Mouse (Mus musculus) forelimb bud, embryonic 11.5 days (tissue): Measurements from ENCODE around the gene Hist4h4.

Experiments
- DNase-seq: peaks from one replicate; pipeline ENCODE4 v3.0.0-alpha.2; 2012; ENCODE audit warnings: low read depth, low spot score

Gene Hist4h4

DNA sequence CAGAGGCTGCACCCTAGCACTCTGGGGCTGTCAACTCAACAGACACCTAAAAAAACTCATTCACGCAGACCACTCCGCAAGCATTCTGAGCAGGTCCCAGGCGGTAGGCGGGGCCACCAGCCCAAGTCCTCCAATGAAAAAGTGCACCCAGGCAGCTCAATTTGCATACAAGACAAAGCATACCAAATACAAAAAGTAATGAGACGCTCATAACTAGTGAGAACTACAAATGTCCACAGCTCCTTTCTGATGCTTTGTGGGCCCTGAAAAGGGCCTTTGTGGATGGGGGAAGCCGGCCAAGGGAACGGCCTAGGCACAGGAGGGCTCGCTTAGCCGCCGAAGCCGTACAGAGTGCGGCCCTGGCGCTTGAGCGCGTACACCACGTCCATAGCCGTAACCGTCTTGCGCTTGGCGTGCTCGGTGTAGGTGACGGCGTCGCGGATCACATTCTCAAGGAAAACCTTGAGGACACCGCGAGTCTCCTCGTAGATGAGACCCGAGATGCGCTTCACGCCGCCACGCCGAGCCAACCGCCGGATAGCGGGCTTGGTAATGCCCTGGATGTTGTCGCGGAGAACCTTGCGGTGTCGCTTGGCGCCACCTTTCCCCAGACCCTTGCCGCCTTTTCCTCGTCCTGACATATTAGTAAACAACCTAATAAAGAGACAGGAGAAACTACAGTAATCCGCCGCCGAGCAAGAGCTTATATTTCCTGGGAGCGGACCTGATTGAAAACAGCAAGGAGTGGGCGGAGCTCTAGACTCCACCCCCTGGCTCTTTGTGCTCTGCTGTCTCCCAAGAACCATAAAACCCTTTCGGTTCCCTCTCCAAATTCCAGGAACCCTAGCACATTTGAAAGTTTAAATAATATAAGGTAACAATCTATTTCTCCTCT lies at the start of gene Hist4h4:
Gene Hist4h4, minus strand, starts transcription at position 677 of the 895 bp plus-strand sequence.
- peak; percentile 99 for DNase-seq

DNA sequence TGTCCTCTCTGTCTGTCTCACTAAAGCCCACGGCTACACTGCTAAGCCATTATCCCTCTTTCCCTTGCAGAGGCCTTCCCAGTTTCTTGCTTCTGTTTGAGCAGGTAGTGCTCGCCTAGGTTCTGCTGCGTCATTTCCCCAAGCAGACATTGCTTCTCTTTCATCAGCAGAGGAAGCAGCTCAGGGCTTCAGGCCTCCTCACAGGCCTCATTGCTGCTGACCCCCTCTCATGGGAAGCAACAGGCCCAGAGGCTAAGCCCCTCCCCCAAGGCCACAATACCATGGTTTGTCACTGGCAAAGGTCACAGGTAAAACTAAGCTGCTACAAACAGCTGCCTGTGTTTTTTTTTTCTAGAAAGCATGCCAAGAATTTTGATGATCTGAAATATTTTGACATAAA lies 48.5 kb upstream of the Hist4h4 start:
- DNase-seq, result peak; percentile 55

DNA sequence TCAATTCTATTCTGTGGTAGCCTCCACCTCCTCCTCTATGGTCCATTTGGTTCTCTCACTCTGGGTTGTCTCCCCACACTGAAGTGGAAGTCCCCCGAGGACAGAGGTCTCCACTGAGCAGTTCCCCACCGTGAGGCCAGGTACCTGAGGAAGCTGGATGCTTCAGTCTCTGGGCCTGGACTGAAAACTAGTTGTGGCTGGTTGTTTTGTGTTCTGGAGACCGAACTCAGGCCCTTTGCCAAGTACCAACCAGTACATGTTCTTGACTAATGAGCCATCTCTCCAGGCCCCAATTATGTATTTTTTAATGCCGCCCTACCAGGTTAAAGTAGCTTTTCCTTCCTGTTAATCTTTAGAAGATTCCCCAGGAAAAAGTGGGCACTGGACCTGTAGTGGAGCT lies 48.1 kb upstream of the Hist4h4 start:
- DNase-seq, result no peak

DNA sequence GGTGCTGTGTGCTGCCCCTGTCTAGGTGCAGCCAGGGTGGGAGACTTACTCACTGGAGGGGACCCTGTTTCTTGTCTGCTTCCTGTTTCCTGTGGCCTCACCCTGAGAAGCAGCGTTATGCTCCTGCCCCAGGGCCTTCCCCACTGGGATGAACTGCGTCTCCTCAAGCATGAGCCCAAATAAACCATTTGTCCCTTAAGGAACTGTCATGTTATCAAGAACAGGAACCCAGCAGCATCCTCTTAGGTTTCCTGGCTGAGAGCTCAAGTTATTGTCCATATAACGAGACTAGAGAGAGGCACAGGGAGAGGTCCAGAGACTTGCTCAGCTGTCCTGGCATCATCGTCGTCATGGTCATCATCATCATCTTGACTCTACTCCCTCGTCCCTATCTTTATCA lies 46.1 kb upstream of the Hist4h4 start:
- no peak for DNase-seq

DNA sequence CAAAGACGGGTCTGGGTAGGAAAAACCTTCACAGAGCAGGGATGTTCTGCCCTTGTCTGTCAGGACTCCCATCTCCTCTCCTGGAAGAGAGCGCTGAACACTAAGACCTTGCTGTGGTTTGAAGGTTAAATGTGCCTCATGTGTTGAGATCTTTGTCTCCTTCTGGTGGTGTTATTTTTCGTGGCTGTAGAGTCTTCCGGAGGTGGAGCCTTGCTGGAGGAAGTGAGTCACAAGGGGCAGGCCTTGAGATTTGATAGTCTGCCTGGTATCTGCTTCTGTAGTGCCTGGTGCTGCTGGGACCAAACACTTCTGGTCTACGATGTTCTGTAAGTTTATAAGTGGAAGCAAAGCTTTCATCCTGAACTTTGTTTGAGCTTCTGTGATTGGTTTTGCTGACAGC lies 44.8 kb upstream of the Hist4h4 start:
- no peak for DNase-seq

DNA sequence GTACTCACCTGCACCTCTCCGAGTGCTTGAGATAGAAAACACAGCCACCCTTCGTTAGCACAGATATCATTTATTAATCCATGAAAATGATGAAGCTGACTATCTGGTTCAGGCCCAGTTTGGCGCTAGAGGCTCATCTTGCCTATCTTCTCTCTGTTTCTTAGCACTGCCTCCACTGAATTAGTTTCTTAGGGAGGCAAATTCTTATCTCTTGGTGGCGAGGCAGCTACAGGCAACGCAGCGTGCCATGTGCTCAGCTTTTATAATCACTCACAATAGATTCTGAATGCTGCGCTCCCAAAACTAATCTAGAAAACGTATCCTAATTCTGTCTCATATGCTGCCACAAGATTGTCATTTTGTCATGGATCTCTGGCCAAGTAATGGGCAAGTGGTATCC lies 44.2 kb upstream of the Hist4h4 start:
- no peak for DNase-seq

DNA sequence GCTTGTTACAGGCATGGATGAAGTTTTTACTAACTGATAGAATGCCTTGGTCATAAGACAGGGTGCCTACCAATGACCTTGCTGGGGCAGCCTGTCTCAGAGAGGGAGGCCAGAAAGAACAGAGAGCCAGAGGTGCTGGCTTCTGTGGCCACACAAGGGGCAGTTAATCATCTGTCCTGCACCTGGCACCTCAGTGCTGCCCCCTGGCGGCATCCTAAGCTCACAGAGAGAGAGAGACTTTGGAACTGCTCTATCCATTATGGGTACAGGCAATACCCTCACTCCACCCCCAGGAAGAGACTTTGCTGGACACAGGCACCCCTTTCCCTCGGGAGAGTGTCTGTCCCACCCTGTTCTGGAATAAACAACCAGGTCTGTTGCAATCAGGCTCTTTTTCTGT lies 43.6 kb upstream of the Hist4h4 start:
- DNase-seq, result no peak

DNA sequence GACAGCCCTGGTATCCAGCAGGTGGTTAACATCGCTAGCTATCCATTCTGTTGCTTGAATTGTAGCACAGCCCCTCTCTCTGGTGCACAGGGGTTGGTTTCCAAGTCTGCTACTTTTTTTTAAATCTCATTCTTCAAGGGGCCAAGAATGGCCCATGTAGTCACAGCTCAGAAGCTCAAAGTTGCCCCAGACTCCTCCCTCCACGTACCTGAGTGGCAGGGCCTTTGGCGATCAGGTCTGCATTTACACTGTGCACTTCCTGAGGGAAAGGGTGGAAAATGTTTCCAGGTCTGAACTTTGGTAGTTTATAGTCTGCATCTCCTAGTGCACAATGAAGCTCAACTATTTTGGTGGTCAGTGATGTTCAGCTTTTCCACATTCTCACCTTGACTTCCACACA lies 43.1 kb upstream of the Hist4h4 start:
- no peak for DNase-seq

DNA sequence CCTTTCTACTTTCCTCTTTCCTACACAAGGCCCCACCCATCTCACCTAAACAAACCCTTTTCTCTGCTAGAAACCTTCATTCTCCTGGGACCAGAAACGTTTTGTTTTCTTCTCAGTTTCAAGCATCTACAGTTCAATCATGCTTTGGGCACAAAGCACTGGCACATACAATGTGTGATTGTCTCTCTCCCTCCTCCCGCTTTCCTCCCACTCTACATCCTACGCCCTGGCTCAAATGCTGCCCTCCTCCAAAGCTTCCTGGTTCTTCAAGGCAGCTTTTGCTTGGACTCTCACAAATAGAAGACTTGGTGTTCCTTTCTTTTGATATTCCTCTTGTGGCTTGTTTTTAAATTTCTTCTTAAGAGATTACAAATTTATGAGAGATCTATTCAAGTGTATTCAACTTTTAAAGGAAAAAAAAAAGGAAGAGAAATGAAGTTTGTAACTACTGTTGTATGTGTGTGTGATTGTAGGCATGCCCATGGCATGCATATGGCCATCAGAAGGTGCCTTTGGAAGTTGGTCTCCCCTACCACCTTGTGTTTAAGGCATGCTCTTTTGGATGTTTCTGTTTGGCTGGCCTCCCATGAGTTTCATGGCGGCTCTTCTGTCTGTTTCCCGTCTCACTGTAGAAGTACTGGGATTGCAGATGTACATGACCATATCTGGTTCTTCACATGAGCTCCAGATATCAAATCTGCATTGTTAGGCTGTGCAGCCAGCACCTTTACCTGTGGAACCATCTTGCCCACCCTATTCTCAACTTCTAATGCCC lies 41.7 kb upstream of the Hist4h4 start:
- no peak for DNase-seq

DNA sequence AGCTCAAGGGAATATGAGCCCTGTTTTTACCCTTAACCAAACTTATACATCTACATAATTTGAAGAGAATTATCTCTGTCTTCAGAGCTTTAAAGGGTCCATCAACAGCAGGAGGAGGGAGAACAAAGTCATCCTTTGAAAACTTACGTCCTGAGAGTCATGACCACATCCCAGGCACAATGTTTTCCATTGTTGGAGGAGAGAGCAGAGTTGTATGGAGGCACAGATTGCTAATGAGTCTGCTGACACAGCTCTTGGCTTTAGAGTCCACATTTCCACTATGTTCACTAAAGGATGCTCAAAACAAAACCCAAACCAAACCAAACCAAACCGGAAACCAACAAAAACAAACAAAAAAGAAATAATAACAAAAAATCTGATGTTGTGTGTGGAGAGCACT lies 40.7 kb upstream of the Hist4h4 start:
- no peak for DNase-seq

DNA sequence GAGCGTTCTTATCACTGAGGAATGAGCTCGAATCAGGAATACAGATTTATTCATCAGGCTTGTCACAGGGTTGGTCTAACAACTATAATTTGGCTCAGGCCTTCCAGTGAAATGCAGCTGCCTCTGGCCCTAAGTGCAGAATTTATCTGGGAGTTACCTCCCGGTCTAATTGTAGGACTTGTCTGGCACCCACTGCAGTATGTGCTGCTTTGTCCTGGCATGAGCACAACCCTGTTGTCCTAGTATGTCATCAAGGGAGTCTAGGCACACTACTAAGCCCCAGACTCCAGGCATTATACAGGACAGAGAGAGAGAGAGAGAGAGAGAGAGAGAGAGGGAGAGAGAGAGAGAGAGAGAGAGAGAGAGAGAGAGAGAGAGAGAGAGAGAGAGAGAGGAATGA lies 33.1 kb upstream of the Hist4h4 start:
- no peak for DNase-seq

DNA sequence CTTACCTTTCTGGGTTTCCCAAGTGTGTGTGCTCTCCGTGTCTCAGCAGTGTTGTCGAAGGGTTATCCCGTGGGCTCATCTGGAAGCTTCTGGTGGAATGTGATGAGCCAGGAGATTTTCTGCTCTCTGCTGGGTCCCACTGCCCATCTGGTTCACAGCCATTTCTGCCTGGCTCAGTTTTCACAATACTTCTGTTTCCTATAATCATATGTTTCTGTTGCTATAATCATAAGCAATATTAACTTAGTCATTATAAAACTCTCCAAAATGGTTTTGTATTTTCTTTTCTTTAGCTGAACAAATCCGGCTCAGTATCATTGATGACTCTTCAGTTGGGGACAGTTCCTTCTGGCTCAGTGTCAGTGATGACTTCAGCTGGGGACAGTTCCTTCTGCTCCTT lies 31.1 kb upstream of the Hist4h4 start, which contains the start of gene Smco3:
Gene Smco3, minus strand, starts transcription at position 101 of the 400 bp plus-strand sequence.
- DNase-seq, result no peak

DNA sequence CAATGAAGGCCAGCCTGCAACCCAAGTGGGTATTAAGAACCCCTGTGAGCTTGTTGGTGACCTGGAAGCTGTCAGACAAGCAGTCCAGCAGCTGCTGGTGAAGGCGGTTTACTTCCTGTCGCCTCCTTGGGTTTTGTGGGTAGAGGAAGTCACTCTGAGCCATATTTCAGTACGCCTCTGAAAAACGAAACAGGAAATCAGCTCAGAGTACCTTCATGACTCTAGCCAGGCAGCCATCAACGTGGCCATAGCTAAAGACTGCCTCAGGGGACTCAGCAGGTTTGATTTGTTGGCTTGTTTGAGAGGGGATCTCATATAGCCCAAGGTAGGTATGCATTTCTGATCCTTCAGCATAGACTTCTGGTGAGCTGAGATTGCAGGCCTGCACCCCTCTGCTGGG lies 27.5 kb upstream of the Hist4h4 start:
- no peak for DNase-seq

DNA sequence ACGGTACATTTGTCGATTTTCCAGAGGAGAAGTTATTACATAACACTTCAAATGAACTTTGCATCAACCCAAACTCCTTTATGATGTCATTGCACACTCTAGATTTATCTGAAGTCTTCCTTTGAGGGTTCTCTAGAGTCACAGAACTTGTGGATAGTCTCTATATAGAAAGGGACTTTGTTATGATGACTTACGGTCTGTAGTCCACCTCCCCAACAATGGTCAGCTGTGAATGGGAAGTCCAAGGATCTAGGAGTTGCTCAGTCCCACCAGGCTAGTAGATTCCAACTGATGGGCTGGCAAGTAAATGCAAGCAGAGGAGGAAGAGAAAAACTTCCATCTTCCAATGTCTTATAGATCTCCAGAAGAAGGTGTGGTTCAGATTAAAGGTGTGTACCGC lies 24.5 kb upstream of the Hist4h4 start:
- no peak for DNase-seq

DNA sequence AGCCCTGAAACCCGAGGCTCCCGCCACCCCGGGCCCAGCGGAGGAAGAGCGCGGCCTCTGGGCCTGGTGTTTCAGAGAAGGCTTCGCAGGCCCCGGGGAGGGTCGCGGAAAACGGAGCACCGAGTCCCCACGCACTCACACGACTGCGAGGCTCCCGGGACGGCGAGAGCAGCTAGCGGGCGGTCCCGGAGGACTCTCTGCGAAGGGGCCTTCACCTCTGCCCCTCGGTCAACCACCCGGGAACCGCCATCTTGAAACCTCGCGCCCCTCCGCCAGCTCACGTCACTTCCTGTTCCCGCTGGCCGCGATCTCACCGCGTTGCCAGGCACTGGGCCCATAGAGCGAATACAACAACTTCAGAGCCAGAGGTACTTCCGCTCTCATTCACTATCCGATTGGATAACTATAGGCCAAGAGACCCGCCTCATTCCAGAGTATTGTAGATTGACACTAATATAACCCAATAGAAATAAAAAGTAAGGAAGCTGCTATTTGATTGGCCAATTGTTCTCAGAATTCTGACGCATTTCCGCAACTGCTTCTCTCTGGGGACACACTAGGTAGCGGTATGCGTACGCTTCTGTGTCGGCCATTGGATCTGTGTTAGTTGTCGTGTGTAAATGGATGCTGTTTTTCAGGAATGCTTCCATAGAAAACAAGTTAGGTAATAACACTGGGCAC lies 23.8 kb upstream of the Hist4h4 start, which contains the start of gene Wbp11:
Gene Wbp11, minus strand, starts transcription at position 353 of the 681 bp plus-strand sequence.
- peak; percentile 97 for DNase-seq

DNA sequence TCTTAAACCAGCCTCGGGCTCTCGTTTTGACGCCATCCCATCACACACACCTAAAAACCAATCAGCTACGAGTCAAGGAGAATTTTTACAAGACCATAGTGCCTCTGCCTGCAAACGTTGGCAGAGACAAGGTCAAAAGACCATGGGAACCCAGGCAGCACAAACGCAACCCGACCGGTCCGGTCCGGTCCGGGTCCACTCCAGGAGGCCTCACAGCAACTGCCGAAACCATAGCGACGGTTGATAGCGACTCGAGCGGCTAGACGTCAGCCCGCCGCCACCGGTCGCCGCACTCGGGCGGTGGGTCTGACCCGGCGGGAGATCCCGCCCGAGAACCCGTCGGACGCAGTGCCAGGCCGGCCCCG lies 23.3 kb upstream of the Hist4h4 start, which contains the start of gene BC049715:
Gene BC049715, plus strand, starts transcription at position 111 of the 365 bp plus-strand sequence.
- no peak for DNase-seq

DNA sequence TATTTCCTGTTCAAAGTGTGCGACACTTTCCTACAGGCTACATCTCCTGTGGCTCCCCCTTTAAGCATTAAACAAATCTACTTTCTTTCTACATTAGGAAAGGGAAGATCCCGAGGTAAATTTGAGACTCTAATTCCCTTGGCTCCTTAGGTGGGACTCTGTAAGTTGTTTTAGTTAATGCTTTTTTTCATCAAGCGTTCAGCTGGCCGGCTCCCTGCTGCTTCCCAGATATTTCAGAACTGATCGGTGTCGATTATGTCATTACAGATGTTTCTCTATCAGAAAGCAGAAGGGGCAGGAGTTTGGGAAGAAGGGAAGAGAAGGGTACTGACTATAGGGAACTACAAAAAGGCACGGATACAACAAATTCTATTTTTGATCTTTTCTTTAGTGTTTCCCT lies 22.9 kb upstream of the Hist4h4 start:
- no peak for DNase-seq

DNA sequence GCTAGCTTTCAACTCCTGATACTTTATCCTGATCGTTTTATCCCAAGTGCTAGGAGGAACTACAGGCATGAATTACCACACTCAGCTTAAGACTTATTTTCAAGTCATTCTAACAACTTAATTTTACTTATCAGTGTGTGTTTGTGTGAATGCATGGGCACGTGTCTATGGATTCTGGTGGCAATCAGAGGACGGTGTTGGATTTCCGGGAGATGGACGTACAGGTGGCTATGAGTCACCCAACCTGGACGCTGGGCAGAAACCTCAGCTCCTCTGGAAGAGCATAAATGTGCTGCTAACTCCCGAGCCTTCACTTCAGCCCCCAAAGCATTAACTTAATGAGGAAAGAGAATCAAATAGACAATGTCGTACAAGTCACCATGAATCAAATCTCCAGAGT lies 20.8 kb upstream of the Hist4h4 start:
- no peak for DNase-seq

DNA sequence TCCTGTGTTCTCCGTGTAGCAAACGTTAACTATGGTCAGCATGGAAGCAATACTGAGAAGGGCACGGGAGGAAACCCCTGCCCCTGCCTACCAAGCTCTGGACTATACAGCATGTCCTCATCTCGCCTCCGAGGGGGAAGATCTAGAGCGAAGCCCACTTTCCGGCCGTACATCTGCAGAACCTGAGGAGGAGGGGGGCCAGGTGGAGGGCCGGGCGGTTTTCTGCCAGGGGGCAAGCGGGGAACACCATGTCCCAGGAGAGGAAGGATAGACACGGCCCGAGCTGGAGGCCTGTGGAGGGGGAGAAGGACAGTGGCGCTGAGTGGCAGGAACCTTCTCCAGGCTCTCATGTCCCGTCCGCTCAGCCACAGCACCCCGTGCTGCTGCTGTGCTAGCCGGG lies 16.9 kb upstream of the Hist4h4 start:
- no peak for DNase-seq

DNA sequence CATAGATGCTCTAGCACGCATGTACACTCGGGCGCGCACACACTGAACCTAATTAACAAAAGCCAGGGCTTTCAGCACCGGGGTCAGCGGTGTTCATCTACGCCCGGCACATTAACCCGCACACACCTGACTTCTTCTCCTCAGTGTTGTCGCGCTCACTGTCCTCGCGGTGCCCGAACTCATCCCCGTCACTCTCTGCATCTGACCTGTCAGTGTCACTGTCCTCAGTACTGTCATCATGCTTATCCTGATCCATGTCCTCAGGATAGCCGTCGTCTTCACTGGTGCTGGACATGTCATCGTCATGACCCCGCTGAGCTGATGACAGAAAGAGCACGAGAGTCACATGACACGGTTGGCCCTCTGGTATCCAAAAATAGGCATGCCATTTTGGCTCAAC lies 16.2 kb upstream of the Hist4h4 start:
- DNase-seq, result no peak

DNA sequence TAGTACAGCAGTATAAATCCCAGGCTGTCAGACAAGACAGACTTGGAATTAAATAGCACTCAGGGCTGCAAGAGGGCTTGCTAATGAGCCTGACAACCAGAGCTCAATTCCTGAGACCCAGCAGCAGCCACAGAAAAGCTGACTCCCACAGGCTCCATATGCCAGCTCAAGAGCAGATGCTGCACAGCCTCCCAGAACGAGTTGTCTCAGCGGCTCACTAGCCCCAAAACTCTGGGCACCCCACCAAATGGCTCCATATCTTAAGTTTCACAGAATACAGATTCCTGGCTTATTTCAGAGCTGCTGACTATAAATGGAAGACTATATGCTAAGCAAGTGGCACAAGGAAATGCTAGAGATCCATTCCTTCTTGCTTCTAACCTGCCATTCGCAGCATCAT lies 13.3 kb upstream of the Hist4h4 start:
- DNase-seq, result no peak

DNA sequence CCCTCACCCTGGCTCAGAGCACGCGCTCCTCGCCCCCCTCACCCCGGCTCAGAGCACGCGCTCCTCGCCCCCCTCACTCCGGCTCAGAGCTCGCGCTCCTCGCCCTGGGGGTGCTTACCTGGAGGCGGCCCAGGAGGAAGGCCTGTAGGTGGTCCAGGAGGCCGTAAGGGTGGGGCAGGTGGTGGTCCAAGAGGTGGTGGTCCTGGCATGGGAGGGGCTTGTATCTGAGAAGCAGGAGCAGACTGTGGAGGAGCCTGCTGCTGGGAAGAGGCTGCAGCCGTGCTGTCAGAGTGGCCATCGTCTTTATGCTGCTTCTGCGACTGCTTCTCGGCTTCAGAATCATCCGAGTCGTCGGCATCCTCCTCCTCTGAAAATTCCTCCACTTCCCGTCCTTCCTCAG lies 12.6 kb upstream of the Hist4h4 start:
- DNase-seq, result no peak
